Mouse (Mus musculus) liver, adult 10 weeks (tissue): ENCODE results near the gene Gm20792. TPM values are rescaled to one million over a fixed set of nuclear protein-coding genes. Genes with fewer than 3 reads are reported as not detected.

Source experiments
- polyA plus RNA-seq: library from polyadenylated mRNA; stranded (reverse); fragments of 350-450 nt; fragmentation: Illumina TruSeq; extraction: RNeasy Lipid Tissue Mini Kit (QIAGEN cat#74804); gene quantifications from one replicate; pipeline ENCODE4 v1.2.3, GENCODE M21; 2014; ENCODE audit warnings: low read depth, low replicate concordance

Gm20792 gene
- not detected for polyA plus RNA-seq

DNA sequence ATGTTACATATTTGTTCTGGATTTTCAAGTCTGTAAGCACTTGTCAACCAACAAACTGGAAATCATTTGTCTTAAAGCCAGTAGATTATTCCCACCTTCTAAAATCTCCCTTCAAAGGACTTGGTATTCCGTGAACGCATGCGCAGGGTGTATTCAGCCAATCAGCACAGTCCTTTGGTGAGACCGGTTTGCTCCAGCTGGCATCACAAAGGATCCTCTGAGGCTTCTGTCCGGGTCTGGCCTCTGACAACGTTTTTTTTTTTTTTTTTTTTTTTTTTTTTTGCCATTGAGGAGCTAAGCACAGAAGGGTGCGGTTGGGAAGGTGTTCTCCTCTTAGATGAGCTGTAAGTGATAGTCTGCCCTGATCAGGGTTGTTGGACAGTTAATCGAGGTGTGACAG is at the start of gene Gm20792:
Gene Gm20792, plus strand, starts transcription at position 301 of the 400 bp plus-strand sequence.

